Mouse (Mus musculus) small intestine, adult 2 months (tissue): ENCODE data around the gene Hnrnph2. TPM values are rescaled to one million over a fixed set of nuclear protein-coding genes. Genes with fewer than 3 reads are reported as not detected.

Experiments
- H3K27ac ChIP-seq: fragments of 200-500 bp; 2 replicates; pipeline ENCODE4 v1.5.1; 2012; ENCODE audit warnings: low read depth, low read length, control low read depth, inconsistent platforms; ENCODE audit not compliant: insufficient read depth
- H3K27me3 ChIP-seq: fragments of 200-500 bp; 2 replicates; pipeline ENCODE4 v1.6.1; 2012; ENCODE audit warnings: mild to moderate bottlenecking, moderate library complexity, low read length, inconsistent platforms; ENCODE audit not compliant: control insufficient read depth, insufficient read depth
- H3K36me3 ChIP-seq: fragments of 200-500 bp; 2 replicates; pipeline ENCODE4 v1.6.1; 2012; ENCODE audit warnings: mild to moderate bottlenecking, low read length, control low read depth, inconsistent platforms; ENCODE audit not compliant: control insufficient read depth, insufficient read depth
- H3K4me1 ChIP-seq: fragments of 200-500 bp; 2 replicates; pipeline ENCODE4 v1.6.1; 2012; ENCODE audit warnings: low read length, inconsistent platforms, mixed read lengths; ENCODE audit not compliant: control insufficient read depth, insufficient read depth, insufficient read length
- H3K4me3 ChIP-seq: fragments of 200-500 bp; 2 replicates; pipeline ENCODE4 v1.5.1; 2012; ENCODE audit warnings: low read depth, mild to moderate bottlenecking, control low read depth, inconsistent platforms, low read length, moderate library complexity
- CTCF ChIP-seq: fragments of 200-500 bp; IDR thresholded peaks from 2 replicates; pipeline ENCODE4 v1.5.1; 2012; ENCODE audit warnings: low read depth, mild to moderate bottlenecking, control low read depth, inconsistent platforms, low read length, moderate library complexity, mixed read lengths; ENCODE audit not compliant: insufficient replicate concordance, insufficient read length; ENCODE audit errors: extremely low read depth
- POLR2A ChIP-seq: fragments of 200-500 bp; IDR thresholded peaks from 2 replicates; pipeline ENCODE4 v1.6.1; 2012; ENCODE audit warnings: low read depth, mild to moderate bottlenecking, control low read depth, inconsistent platforms, low read length, moderate library complexity
- WGBS: fragments of 180-500 bp; shearing (Covaris S2); methylation state at CpG from one replicate; pipeline ENCODE4 v1.1.7; 2018; 5-methylcytosine and 5-hydroxymethylcytosine counted together
- polyA plus RNA-seq: library from polyadenylated mRNA; depleted of rRNA; stranded (reverse); fragments of >200 nt; gene quantifications from 2 replicates; pipeline ENCODE4 v1.2.3, GENCODE M21; 2012

Hnrnph2 gene
- polyA plus RNA-seq, 1 experiment, result 3.8 TPM

GRCm38 (mm10) chrX:134620254-134620865 lies 19.4 kb downstream of the Hnrnph2 start:
- H3K4me1 ChIP-seq, result no peaks in the 10 kb centered on the region
- H3K27me3 ChIP-seq, result no peaks in the 10 kb centered on the region
- H3K27ac ChIP-seq, result no peak overlapping the region
- no peak overlapping the region for H3K4me3 ChIP-seq
- H3K36me3 ChIP-seq, result no peaks in the 10 kb centered on the region
- WGBS, result 45% methylated on average over 8 of the region's 8 CpGs
- TF ChIP-seq CTCF (no peak), POLR2A (no peak)

- no peaks in the 10 kb centered on the region for H3K36me3 ChIP-seq
- WGBS, result 71% methylated on average over 3 of the region's 3 CpGs
- no peak overlapping the region for H3K27ac ChIP-seq
- no peak for TF ChIP-seq POLR2A
- no peak for TF ChIP-seq CTCF
- no peak overlapping the region for H3K4me3 ChIP-seq
- no peaks in the 10 kb centered on the region for H3K27me3 ChIP-seq
- no peaks in the 10 kb centered on the region for H3K4me1 ChIP-seq
Observed at GRCm38 (mm10) chrX:134621685-134622084, 20.7 kb downstream of the Hnrnph2 start.

- H3K27me3 ChIP-seq, result no peaks in the 10 kb centered on the region
Observed at GRCm38 (mm10) chrX:134623350-134623749, 22.4 kb downstream of the Hnrnph2 start.

GRCm38 (mm10) chrX:134628200-134628599 lies 27.2 kb downstream of the Hnrnph2 start:
- H3K4me1 ChIP-seq, result no peaks in the 10 kb centered on the region
- WGBS, result 35% methylated on average over 2 of the region's 2 CpGs
- no peaks in the 10 kb centered on the region for H3K27me3 ChIP-seq
- H3K36me3 ChIP-seq, result no peaks in the 10 kb centered on the region
- H3K27ac ChIP-seq, result no peak overlapping the region
- H3K4me3 ChIP-seq, result no peak overlapping the region
- TF ChIP-seq CTCF (no peak), POLR2A (no peak)

More at GRCm38 (mm10) chrX:134623350-134623749, 22.4 kb downstream of the Hnrnph2 start:
- H3K27ac ChIP-seq, result no peak overlapping the region
- H3K36me3 ChIP-seq, result no peaks in the 10 kb centered on the region
- 63% methylated on average over 4 of the region's 4 CpGs for WGBS
- TF ChIP-seq CTCF (no peak), POLR2A (no peak)
- H3K4me1 ChIP-seq, result no peaks in the 10 kb centered on the region
- no peak overlapping the region for H3K4me3 ChIP-seq

- no peaks in the 10 kb centered on the region for H3K36me3 ChIP-seq
- TF ChIP-seq POLR2A (no peak), CTCF (no peak)
- H3K4me1 ChIP-seq, result peaks cover 6% of the 10 kb centered on the region; the same call in 1 of the 2 replicates
- no peaks in the 10 kb centered on the region for H3K27me3 ChIP-seq
- H3K4me3 ChIP-seq, result no peak overlapping the region
- H3K27ac ChIP-seq, result no peak overlapping the region
- 91% methylated on average over 5 of the region's 5 CpGs for WGBS
Observed at GRCm38 (mm10) chrX:134632710-134633109, 31.7 kb downstream of the Hnrnph2 start.

GRCm38 (mm10) chrX:134635111-134635510 lies 34.1 kb downstream of the Hnrnph2 start:
- H3K36me3 ChIP-seq, result no peaks in the 10 kb centered on the region
- TF ChIP-seq CTCF (no peak), POLR2A (no peak)
- 71% methylated on average over 3 of the region's 3 CpGs for WGBS

GRCm38 (mm10) chrX:134635860-134636259 lies 34.9 kb downstream of the Hnrnph2 start:
- no peak overlapping the region for H3K27ac ChIP-seq
- peaks cover 6% of the 10 kb centered on the region; the same call in 1 of the 2 replicates for H3K4me1 ChIP-seq
- H3K27me3 ChIP-seq, result no peaks in the 10 kb centered on the region
- WGBS, result 40% methylated on average over 3 of the region's 3 CpGs
- TF ChIP-seq POLR2A, result no peak
- no peak for TF ChIP-seq CTCF
- no peaks in the 10 kb centered on the region for H3K36me3 ChIP-seq
- H3K4me3 ChIP-seq, result no peak overlapping the region

More at GRCm38 (mm10) chrX:134635111-134635510, 34.1 kb downstream of the Hnrnph2 start:
- no peaks in the 10 kb centered on the region for H3K27me3 ChIP-seq
- peaks cover 6% of the 10 kb centered on the region; the same call in 1 of the 2 replicates for H3K4me1 ChIP-seq
- no peak overlapping the region for H3K4me3 ChIP-seq
- H3K27ac ChIP-seq, result no peak overlapping the region
